Mouse (Mus musculus): Measurements from ENCODE around the gene Dnah11.

DNA sequence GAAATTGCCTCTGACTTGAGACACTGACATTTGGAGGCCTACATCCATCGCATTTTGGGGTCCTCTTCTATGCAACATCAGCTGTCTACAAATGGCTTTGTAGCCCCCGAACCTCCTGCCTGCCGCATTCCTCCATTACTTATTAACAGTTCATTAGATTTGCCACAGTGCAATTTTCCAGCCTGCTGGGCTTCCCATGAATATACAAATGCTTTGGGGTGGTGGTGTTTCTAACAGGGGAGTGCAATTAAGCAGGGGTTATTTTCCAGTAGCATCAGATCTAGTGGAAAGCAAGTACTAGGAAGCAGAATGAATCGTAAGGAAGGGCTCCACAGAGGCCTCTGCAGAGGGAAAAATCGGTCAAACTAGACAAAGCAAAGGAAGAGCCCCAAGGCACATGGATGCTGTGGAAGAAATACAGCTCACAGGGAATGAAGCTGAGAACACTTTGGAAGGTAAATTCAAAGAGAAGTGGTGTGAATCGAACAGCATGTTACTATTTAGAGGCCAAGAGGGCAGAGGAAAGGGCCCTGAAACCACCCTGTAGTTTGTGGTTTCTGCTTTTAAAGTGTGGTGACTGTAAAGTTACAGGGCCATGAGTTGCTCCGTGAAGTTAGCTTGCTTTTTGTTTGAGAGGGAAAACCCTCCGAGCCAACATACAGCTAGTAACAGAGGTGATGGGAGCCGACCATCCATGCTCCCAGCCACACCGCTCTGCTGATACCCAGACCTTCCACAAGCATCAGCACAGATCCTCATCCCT, 282.8 kb downstream of the Dnah11 start:
- TF ChIP-seq CTCF (IDR thresholded peaks at IDR 0.05 in 2 of 3, conservative IDR thresholded peaks at IDR 0.05 in 1 of 3; ENCODE audit: control insufficient read depth in 1 of 3, insufficient read depth in 1 of 3, low read depth in 2 of 3, low read length in 3 of 3, poor library complexity in 1 of 3, severe bottlenecking in 1 of 3) (no peak), EP300 (IDR thresholded peaks at IDR 0.05; ENCODE audit: low read depth in 1 of 2, low read length in 2 of 2) (no peak)
